Mouse (Mus musculus) liver, embryonic 15.5 days (tissue): Measurements from ENCODE around the gene Neurog1. TPM values are rescaled to one million over a fixed set of nuclear protein-coding genes. Genes with fewer than 3 reads are reported as not detected.

ENCODE experiments used
- ATAC-seq: fragments of 200-750 bp; cut with Nextera tagmentation; 2 replicates; pipeline ENCODE4 v1.8.0; 2017; ENCODE audit warnings: moderate number of reproducible peaks, mild to moderate bottlenecking, moderate library complexity; ENCODE audit not compliant: insufficient read depth
- H3K27ac ChIP-seq: fragments of 300-500 bp; sonication (generic); replicated peaks from 2 replicates; pipeline ENCODE4 v1.5.1; 2015; ENCODE audit warnings: mild to moderate bottlenecking, inconsistent platforms
- H3K27me3 ChIP-seq: fragments of 300-500 bp; sonication (generic); 2 replicates; pipeline ENCODE4 v1.6.1; 2015; ENCODE audit warnings: mild to moderate bottlenecking, inconsistent platforms
- H3K36me3 ChIP-seq: fragments of 300-500 bp; sonication (generic); replicated peaks from 2 replicates; pipeline ENCODE4 v1.6.1; 2015; ENCODE audit warnings: moderate library complexity, mild to moderate bottlenecking, inconsistent platforms
- H3K4me1 ChIP-seq: fragments of 300-500 bp; sonication (generic); replicated peaks from 2 replicates; pipeline ENCODE4 v1.6.1; 2015; ENCODE audit warnings: inconsistent platforms
- H3K4me2 ChIP-seq: fragments of 300-500 bp; sonication (generic); 2 replicates; pipeline ENCODE4 v1.6.1; 2015; ENCODE audit warnings: moderate library complexity, mild to moderate bottlenecking, inconsistent platforms
- H3K4me3 ChIP-seq: fragments of 300-500 bp; sonication (generic); replicated peaks from 2 replicates; pipeline ENCODE4 v1.5.1; 2015; ENCODE audit warnings: mild to moderate bottlenecking, inconsistent platforms
- H3K9ac ChIP-seq: fragments of 300-500 bp; sonication (generic); 2 replicates; pipeline ENCODE4 v1.6.1; 2015; ENCODE audit warnings: moderate library complexity, mild to moderate bottlenecking, inconsistent platforms
- H3K9me3 ChIP-seq: fragments of 300-500 bp; sonication (generic); replicated peaks from 2 replicates; pipeline ENCODE4 v1.6.1; 2016; ENCODE audit warnings: inconsistent platforms
- WGBS: fragments of 180-500 bp; shearing (Covaris S2); methylation state at CpG from one replicate; pipeline ENCODE4 v1.1.7; 2015; ENCODE audit warnings: mixed read lengths; ENCODE audit not compliant: insufficient replicate concordance; 5-methylcytosine and 5-hydroxymethylcytosine counted together
- polyA plus RNA-seq: library from polyadenylated mRNA; unstranded; fragments of >200 nt; fragmentation: Nextera tagmentation; extraction: Ambion mirVana; gene quantifications from 2 replicates; pipeline ENCODE4 v1.2.1, GENCODE M21; 2015

Neurog1 gene
- polyA plus RNA-seq, 1 experiment from 2014 or later: not detected

- ATAC-seq: no peak
- WGBS: 20% methylated on average over 8 of the region's 8 CpGs
- Histone ChIP-seq H3K27me3 (peaks cover 28% of the 10 kb centered on the region), H3K4me3 (no peak overlapping the region), H3K9ac (no peak overlapping the region), H3K27ac (no peak overlapping the region), H3K4me2 (no peak overlapping the region), H3K4me1 (no peaks in the 10 kb centered on the region), H3K36me3 (no peaks in the 10 kb centered on the region), H3K9me3 (no peaks in the 10 kb centered on the region)
Measured at GRCm38 (mm10) chr13:56209067-56209411, 42.9 kb downstream of the Neurog1 start.

GRCm38 (mm10) chr13:56208225-56209066 lies 43.5 kb downstream of the Neurog1 start:
- Histone ChIP-seq H3K27me3 (peaks cover 28% of the 10 kb centered on the region), H3K9me3 (no peaks in the 10 kb centered on the region), H3K27ac (no peak overlapping the region), H3K4me2 (no peak overlapping the region; the same call in 1 of the 2 replicates), H3K9ac (no peak overlapping the region), H3K4me3 (no peak overlapping the region), H3K36me3 (no peaks in the 10 kb centered on the region), H3K4me1 (no peaks in the 10 kb centered on the region)
- ATAC-seq: no peak
- 11% methylated on average over 35 of the region's 35 CpGs for WGBS

Other genes with a start within 250 kb of the Neurog1 start
- 83.7 and 87.4 TPM in 2 replicates for gene H2afy, start 115.8 kb downstream of the Neurog1 start, polyA plus RNA-seq
- gene Tifab, start 73.3 kb downstream of the Neurog1 start, polyA plus RNA-seq: 8.3 and 8.9 TPM in 2 replicates
- gene Cxcl14, start 44.4 kb upstream of the Neurog1 start, polyA plus RNA-seq: 0.08 and 0.16 TPM in 2 replicates
- not detected in 2 replicates for gene Gm3045, start 174.4 kb upstream of the Neurog1 start, polyA plus RNA-seq
- gene Slc25a48, start 186.2 kb upstream of the Neurog1 start, polyA plus RNA-seq: 0.93 and 1.3 TPM in 2 replicates
- gene Il9, start 230.1 kb upstream of the Neurog1 start, polyA plus RNA-seq: not detected in 2 replicates